Comparison of ENCODE assay signal across 23 mouse cellular contexts in genomic region chr7:67535941-67536340, GRCm38 (mm10).
A peak's percentile ranks its signal among the peaks of the same experiment; 100 is the strongest.
DNase-seq lines count a peak whose midpoint lies in the region; ATAC-seq and TF ChIP-seq lines count a peak whose summit lies in the region.
"Had no signal": no experiment of that assay in that cellular context is flagged by ENCODE, and none has a peak within 500 bp of the region (broad histone marks: within the 10 kb centered on the region; RNA-seq: fewer than 3 reads in every experiment).

No protein-coding gene starts in this region.

- TF ChIP-seq CTCF in cerebellum, adult 2 months (IDR thresholded peaks at IDR 0.05; ENCODE audit: borderline replicate concordance, insufficient read depth, low read depth, low read length): no peak

- peak; percentile 2 for DNase-seq in liver, embryonic 11.5 days (ENCODE audit: low spot score)
- no peak for DNase-seq in liver
- peak; percentile 49 to 83 for DNase-seq in cerebellum, adult 2 months
- DNase-seq in cerebellum, postnatal 25 days: peak; percentile 43 to 64
- DNase-seq in yolk sac, embryonic 10.5 days (ENCODE audit: low spot score): no peak
- DNase-seq in lung, postnatal 25 days (ENCODE audit: low spot score): no peak
- DNase-seq in gastrocnemius, postnatal 10 days: no peak
- DNase-seq: kidney, postnatal 25 days; lung, embryonic 14.5 days; lung, postnatal 36 days; right cerebral cortex, postnatal 25 days; spleen, adult 18-20 months had no signal

- H3K9me3 ChIP-seq in liver, embryonic 11.5 days (ENCODE audit: control insufficient read depth, low read length): no peaks in the 10 kb centered on the region
- H3K9me3 ChIP-seq: embryonic facial prominence, embryonic 13.5 days; forebrain, embryonic 13.5 days; intestine, embryonic 15.5 days; limb, embryonic 13.5 days; megakaryocyte, embryonic 14.5 days; midbrain, embryonic 13.5 days had no signal

- no peak overlapping the region for H3K4me2 ChIP-seq in liver, embryonic 11.5 days
- H3K4me2 ChIP-seq: embryonic facial prominence, embryonic 13.5 days; forebrain, embryonic 13.5 days; heart, embryonic 11.5 days; intestine, embryonic 15.5 days; limb, embryonic 13.5 days; lung, embryonic 14.5 days; midbrain, embryonic 13.5 days had no signal

- no peaks in the 10 kb centered on the region for H3K36me3 ChIP-seq in liver, embryonic 11.5 days (ENCODE audit: control insufficient read depth, insufficient read depth, low read length)
- H3K36me3 ChIP-seq: embryonic facial prominence, embryonic 13.5 days; intestine, embryonic 15.5 days; limb, embryonic 13.5 days; midbrain, embryonic 13.5 days had no signal

- ATAC-seq in liver, embryonic 11.5 days (replicated peaks; ENCODE audit: low FRiP score): no peak
- ATAC-seq: forebrain, embryonic 13.5 days; hindbrain, embryonic 16.5 days; intestine, embryonic 15.5 days; midbrain, embryonic 13.5 days had no signal

- no peaks in the 10 kb centered on the region for H3K27me3 ChIP-seq in liver, embryonic 11.5 days (replicated peaks; ENCODE audit: control insufficient read depth, insufficient read depth, low read length)
- H3K27me3 ChIP-seq in cerebellum, adult 2 months (ENCODE audit: control insufficient read depth, insufficient read depth, low read length): no peaks in the 10 kb centered on the region
- H3K27me3 ChIP-seq: embryonic facial prominence, embryonic 13.5 days; forebrain, embryonic 13.5 days; intestine, embryonic 15.5 days; limb, embryonic 13.5 days; megakaryocyte, embryonic 14.5 days; midbrain, embryonic 13.5 days had no signal

- no peak overlapping the region for H3K27ac ChIP-seq in liver, embryonic 11.5 days (ENCODE audit: low read depth, low read length)
- no peak overlapping the region for H3K27ac ChIP-seq in cerebellum, adult 2 months (ENCODE audit: insufficient read depth, low read length)
- H3K27ac ChIP-seq: embryonic facial prominence, embryonic 13.5 days; forebrain, embryonic 13.5 days; intestine, embryonic 15.5 days; limb, embryonic 13.5 days; liver, embryonic 14.5 days; midbrain, embryonic 13.5 days had no signal

- 77% methylated on average over 4 of the region's 4 CpGs for WGBS in liver, embryonic 11.5 days
- WGBS in cerebellum, adult 2 months: 44% methylated on average over 4 of the region's 4 CpGs

- no peak overlapping the region for H3K9ac ChIP-seq in liver, embryonic 11.5 days (ENCODE audit: low read depth, low read length)
- H3K9ac ChIP-seq: embryonic facial prominence, embryonic 13.5 days; forebrain, embryonic 13.5 days; intestine, embryonic 15.5 days; limb, embryonic 13.5 days; liver, embryonic 14.5 days; lung, embryonic 14.5 days; midbrain, embryonic 13.5 days had no signal

- H3K4me3 ChIP-seq in liver, embryonic 11.5 days (ENCODE audit: low read depth, low read length): no peak overlapping the region
- H3K4me3 ChIP-seq in cerebellum, adult 2 months (replicated peaks; ENCODE audit: insufficient read depth, low read depth, low read length): no peak overlapping the region
- H3K4me3 ChIP-seq: embryonic facial prominence, embryonic 13.5 days; erythroblast, embryonic 14.5 days; forebrain, embryonic 13.5 days; intestine, embryonic 15.5 days; layer of hippocampus, adult 2 months; limb, embryonic 13.5 days; megakaryocyte, embryonic 14.5 days; midbrain, embryonic 13.5 days had no signal

- no peak for TF ChIP-seq POLR2A in cerebellum, adult 2 months (IDR thresholded peaks at IDR 0.05; ENCODE audit: borderline replicate concordance, insufficient read depth, low read length)

- no peaks in the 10 kb centered on the region for H3K4me1 ChIP-seq in liver, embryonic 11.5 days (replicated peaks; ENCODE audit: control insufficient read depth, insufficient read depth, low read length)
- no peaks in the 10 kb centered on the region; the same call in 1 of the 2 replicates for H3K4me1 ChIP-seq in cerebellum, adult 2 months (ENCODE audit: control insufficient read depth, insufficient read depth, low read length)
- H3K4me1 ChIP-seq: midbrain, embryonic 13.5 days had no signal

Comparison
In these comparisons a context has a peak if more than half of its experiments do, and no peak if none do; other contexts are left out.
1. DNase-seq: peak in liver, embryonic 11.5 days (single experiment), cerebellum, adult 2 months (2 of 2) and cerebellum, postnatal 25 days (2 of 2); none in liver (single experiment), yolk sac, embryonic 10.5 days (single experiment), lung, postnatal 25 days (single experiment) and gastrocnemius, postnatal 10 days (single experiment).